Mouse (Mus musculus) kidney, adult 9 months (tissue): ENCODE data around the gene Tbc1d22a.
A peak's percentile ranks its signal among the peaks of the same experiment; 100 is the strongest.

Experiments
- DNase-seq: peaks from one replicate; pipeline ENCODE4 v3.0.0; 2022

The Tbc1d22a gene

DNA sequence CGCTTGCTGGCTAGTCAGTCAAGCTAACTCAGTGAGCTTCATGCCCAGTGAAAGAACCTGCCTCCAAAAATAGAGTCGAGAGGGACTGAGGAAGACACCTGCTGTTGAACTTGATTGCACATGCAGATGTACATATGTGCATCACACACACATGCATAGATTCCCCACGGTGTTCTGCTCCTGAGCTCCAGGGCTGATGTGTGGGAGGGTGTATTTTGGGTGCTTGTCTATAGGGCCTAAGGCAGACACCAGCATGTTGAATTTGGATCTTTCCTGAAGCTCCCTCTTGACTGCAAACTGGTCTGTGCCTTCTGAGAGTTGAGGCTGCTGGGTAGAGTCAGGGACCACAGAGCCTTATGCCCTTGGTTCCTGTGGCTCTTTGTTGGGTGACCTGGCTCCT lies 23.8 kb downstream of the Tbc1d22a start:
- DNase-seq, result no peak

DNA sequence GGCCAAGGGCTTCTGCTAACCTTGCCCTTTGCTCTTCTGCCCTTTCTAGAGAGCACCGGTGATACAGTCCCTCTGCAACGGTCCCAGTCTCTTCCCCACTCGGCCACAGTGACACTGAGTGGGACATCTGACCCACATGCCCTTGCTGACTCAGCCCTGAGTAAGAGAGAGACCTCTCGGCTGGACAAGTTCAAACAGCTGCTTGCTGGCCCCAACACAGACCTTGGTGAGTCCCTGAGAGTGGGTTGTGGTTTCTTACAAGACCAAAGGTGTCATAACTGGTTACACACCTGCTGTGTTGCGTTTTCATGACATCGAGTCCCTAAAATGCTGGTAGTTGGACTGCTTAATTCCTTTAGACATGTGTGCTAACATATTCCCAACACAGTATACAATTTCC lies 24.8 kb downstream of the Tbc1d22a start:
- DNase-seq, result no peak

DNA sequence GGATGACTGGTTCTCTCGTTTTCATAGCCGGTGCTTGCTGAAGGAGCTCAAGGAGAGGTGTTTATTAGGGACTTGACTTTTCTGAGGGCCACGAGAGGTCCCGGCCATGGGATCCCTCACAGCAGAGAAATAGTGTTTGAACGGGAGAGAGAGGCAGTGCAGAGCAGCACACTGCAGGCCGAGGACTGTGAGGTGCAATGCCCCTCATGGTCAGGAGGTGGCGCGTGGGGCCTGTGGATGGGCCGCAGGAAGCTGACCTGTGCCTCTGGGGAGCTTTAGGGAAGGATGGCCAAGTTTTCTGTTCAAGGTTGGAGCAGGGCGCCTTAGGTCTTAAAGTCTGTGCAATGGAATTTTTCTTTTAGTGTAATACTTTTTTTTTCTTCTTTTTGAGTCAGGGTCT lies 25.5 kb downstream of the Tbc1d22a start:
- peak; percentile 67 for DNase-seq

DNA sequence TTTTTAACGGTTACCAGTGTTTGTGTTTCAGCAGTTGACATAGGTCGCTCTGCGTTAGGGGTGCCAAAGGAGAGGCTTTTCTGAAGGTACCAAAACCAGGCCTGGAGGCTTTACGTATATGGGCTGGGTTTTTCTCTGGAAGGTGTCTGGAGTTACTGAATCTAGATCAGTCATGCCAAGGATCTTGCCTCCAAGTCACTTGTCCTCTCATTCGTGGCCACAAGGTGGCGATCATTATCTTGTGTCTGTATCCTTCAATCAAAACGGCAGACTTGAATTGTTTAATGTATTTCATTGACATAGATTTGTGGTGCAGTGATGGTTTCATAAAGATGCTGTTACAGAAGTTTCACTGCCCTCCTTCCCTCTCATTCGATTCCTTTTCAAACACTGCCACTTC lies 29.4 kb downstream of the Tbc1d22a start:
- peak; percentile 75 for DNase-seq

DNA sequence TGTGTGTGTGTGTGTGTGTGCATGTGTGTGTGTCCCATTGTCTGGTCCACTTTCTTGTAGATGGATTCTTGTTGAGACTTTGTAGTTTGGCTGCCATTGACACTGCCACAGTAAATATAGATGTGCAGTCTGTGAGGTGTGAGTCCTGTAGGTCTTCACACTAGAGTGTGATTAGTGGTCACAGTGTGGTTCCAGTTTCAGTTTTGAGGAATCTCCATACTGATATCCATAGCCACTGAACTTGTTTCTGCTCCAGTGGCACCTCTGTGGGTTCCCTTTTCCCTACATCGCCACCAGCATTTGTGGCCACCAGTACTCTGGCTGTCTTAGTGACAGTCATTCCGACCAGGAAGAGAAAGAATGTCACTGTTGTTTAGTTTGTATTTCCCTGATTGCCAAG lies 30.1 kb downstream of the Tbc1d22a start:
- DNase-seq, result no peak

DNA sequence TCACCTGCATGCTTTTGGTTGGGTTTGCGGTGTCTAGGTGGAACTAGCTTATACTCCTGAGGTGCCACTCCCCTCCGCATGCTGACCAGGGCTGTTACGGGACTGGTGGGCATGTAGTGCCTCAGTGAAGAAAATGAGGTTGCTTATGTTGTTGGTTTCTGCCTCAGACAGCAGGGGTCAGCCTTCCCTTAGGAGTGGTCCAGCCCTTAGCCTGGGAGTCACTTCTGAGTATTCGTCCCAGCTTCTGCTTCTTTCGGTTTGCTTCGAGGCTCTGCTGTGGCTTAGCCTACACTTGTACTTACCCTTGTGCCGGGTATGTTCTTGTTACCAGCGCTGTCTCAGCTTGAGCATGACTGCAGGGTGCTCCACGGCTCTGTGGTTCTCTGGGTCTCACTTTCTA lies 36.0 kb downstream of the Tbc1d22a start:
- peak; percentile 35 for DNase-seq

DNA sequence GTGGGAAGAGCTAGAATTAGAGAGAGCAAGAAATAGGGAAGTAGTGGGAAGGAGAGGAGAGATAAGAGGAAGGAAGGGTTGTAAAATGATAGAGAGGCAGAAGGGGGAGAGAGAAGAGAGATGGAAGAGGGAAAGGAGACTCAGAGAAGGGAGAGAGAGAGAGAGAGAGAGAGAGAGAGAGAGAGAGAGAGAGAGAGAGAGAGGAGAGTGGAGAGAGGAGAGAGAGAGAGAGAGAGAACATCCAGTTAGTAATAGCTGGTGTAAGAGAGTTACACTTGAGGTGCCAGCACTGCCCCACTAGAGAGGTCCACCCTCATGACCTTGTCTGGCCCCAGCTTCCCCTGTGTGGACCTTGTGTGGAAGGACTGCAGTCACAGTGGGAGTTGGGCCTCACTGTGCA lies 37.9 kb downstream of the Tbc1d22a start:
- DNase-seq, result no peak

DNA sequence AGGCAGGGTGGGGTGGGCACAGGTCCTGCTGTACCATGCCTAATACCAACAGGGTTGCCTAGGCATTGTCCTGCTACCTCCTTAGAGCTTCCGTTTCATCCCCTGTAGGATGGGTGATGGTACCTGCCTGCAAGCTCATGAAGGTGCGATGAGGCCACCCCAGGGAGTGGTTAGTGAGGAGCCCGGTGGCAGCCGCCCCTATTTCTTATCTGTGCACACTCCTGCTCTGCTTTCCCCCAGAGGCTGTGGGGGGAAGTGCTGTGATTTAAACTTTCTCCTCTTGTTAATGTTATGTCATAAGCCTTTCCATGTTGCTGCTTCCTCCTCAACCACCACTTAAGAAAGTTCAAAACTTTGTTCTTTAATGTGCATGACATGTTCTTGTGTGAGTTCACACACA lies 38.4 kb downstream of the Tbc1d22a start:
- no peak for DNase-seq

DNA sequence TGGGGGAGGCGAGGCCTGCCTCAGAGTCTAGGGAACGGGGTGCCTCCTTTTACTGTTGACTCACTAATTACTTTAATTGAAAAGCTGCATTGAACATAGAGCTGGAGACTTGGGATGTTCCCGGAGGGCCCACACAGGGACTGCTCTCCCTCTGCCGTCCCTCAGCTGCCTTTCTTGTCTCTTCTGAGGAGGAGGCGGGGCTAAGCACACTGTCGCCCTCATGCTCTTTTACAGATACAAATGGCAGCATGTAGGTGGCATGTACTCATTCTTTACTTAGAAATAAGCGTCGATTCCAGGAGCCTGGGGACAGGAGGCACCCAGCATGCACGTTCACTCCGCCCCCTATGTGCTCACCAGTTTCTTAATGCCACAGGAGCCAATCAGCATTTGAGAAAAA lies 39.2 kb downstream of the Tbc1d22a start:
- no peak for DNase-seq

DNA sequence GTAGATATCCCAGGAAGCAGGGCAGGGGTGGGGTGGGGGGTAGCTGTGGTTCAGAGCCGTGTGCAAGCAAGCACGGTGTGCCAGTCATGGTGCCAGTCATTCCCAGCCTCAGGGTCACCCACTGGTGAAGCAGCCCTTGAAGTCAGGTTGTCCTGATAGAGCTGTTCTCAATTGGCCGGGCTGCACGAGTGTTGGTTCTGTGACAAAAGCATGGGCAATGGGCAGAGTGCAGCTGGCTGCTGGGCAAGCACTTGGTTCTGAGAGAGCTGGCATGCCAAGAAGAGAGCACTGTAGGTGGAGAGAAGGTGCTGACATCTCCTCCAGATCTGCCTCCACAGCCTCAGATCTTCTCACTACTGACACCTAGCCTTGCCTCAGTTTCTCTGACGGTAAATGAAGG lies 41.9 kb downstream of the Tbc1d22a start:
- DNase-seq, result no peak

DNA sequence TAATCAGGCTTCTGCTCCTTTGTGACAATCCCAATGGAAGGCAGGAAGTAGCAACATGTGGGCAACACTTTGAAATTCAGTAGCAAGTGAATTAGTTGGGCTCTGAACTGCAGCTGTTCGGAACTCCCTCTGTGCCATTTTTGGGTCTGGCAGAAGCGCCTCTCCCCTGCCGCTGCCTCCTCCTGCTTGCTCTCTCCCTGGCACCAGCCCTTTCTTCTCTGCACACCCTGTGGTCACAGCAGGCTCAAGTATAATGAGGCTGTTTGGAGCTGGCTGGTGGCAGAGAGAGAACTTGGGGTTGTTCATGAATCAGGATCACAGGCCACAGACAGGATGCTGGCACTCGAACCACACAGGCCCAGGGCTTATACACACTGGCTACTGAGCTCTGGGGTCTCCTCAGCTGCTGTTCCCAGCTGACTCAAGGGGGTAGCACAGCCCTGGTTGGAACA lies 42.5 kb downstream of the Tbc1d22a start:
- DNase-seq, result no peak

DNA sequence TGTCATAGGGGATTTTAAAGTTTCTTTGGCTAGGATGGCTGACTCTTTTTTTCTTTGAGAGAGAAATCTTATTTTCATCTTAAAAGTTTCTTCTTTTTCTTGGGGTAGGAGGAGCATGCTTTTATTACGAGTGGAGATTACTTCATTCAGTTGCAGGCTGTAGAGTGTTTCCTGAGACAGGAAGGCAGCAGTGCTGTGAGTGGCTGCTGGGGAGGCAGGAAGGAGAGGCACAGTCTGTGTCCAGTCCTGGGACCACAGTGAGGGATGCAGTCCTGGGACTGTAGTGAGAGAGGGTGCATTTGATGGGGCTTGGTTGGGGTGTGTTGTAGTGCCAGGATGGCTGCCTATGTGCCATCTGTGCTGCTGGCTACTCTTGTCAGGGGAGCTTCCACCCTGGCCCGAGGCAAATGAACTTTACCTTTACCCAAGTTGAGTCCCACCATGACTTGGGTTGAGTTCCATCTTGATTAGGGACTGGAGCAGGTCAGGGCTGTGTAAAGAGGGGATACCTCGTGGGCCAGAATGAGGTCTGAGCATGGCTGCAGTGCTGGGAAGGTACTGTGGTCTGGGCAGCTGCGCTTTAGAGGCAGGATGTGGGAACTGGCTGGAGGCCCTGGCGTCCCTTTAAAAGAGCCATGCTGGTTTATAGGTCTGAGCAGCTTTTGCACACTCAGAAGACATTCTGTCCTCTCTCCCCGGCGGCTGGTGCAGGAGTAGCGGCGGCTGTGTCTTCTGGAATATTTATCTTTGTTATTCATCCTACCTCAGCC lies 43.8 kb downstream of the Tbc1d22a start:
- DNase-seq, result no peak

DNA sequence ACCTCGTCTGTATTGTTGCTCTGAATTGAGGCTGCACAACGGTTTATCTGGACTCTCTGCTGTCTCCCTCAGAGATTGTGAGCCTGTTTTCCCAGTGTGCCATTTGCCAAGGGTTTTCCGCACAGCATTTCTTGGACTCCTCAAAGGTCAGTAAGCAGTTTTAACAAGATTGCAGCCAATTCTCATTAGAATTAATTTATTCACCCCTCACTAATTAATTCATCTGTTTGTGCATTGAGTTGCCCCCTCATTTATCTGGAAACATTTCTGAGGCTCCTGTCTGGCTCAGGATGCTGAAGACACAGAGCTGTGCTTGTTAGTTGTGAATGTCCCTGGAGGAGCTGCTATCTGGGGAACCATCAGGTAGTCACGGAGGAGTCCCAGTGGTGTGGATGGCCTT lies 45.0 kb downstream of the Tbc1d22a start:
- no peak for DNase-seq

DNA sequence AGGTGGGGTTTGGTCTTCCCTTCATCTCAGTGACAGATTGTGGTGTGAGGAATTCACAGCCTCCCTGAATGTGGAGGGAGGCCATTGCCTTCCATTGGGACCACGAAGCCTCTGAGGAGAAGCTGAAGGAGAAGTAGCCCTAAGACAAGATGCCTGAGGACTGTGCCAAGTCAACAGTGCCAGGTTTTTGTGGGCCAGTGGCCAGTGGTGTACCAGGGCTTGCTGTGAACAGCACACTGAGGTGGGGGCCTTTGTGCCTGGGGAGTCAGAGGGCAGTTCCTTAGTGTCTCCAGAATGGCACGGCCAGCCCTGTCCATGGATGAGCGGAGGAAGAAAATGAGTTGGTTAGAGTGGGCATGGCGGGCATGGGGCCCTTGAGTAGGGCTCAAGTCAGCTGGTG lies 45.9 kb downstream of the Tbc1d22a start:
- no peak for DNase-seq

DNA sequence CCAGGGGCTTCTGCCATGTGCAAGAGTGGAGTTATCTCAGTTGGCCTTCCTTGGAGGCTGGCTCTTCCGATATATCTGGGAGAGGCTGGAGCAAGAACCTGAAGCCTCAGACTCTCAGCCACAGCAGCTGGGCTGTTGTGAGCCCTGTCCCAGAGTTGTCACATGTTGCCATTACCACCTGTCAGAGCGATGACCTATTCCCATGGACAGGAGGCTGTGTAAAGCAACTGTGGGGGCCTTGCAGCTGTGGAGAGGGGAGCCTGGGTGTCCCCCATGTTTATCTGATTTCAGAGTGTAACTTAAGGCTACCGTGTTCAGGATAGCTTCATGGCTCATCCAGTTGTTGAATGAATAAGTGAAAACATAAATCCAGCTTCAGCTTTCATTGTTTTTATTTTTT lies 50.1 kb downstream of the Tbc1d22a start:
- DNase-seq, result no peak

DNA sequence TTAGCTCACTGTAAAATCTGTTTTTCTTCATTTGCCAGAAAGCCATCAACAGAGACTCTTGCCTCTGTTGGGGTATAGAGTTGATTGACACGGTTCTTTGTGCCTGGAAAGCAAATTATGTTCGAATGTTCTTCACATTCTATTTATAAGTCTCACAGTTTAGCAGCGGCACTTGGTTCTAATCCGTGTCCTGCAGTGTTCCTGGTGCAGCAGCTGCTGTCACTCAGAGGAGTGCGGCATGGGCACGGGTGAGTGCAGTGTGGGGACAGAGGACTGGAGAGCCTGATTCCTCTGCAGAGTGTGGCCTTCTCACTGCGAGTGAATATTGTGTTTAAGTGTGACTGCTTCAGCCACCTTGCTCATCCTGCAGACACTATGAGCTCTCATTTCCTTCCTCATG lies 50.5 kb downstream of the Tbc1d22a start:
- DNase-seq, result no peak

DNA sequence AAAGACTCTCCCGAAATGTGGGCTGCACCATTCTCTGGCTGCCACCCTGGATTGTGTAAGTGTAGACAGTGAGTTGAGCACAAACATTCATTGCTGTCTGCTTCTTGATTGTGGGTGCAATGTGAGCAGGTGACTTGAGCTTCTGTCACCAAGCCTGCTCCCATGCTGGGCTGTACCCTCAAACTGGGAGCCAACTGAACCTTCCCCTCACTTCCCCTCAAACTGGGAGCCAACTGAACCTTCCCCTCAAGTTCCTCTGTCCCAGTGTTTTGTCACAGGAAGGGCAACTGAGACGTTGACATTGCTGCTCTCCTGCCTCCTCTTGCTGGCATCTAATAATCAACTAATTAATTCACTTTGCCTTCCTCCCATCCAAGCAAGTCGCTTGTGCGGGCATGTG lies 52.7 kb downstream of the Tbc1d22a start:
- no peak for DNase-seq

DNA sequence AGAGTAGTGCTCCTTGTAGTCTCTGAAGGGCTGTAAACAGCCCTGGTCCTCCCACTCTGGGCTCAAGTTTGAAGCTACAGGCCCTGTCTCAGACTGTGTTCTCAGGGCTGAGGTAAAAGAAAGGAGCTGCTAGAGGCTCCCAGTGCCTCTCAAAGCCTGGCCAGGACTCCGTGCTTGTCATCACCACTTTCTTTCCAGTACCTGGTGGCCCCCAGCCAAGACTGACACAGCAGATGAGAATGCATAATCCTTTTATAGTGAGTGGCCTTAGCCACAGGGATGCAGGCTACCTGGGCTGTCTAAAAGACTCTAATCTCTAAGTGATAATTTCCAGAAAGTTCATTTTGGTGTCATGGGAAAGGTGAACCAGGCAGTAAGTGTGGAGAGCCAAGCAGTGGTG lies 54.3 kb downstream of the Tbc1d22a start:
- DNase-seq, result no peak

DNA sequence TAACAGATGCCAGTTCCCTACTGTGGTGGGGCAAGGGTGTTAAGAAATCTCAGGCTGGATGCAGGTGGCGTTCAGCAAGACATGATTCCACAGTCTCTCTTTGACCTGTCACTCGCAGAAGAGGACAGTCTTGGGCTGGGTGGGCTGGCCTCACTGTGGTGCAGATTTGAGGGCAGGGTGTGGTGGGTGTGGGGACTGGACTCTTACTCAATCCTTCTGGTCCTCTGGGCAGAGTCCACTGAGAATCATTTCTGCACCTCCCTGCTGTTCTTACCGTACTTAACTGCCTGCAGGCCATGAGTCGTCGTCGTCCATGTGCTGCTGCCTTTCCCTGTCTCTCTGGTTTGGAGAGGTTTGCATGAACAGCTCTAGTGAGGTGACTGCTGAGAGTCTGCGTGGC lies 61.5 kb downstream of the Tbc1d22a start:
- DNase-seq, result no peak

DNA sequence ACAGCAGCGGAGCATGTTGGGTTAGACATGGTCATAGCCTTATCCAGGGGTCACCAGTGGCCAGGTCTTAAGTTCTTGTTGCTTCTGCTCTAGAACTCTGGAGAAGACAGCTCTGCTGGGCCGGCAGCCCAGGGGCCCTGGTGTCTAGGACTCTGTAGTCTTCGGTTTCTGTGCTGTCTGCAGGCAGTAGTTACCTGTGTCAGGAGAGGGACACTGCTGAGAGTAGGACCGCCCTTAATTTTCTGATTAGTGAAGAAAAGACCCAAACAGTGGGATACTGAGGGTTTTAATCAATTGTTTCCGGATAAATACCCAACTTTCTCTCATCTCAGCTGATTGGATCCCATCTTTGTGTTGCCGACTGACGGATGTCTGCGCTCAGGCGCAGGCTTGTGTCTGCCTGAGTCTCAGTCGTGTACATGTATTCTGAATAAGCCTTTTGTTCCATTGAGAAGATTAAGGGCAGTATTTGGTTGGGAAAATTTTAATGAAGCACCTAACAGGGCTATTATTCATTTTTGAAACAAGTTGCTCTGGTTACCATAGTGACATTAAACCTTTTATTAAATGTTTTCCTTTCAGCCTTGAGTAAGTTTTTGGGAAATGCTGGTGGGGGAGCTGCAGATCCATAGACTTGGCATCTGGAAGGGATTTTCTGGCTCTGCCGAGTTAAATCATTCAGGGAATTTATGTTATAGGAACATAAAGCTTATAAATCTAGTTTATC lies 62.4 kb downstream of the Tbc1d22a start:
- no peak for DNase-seq

DNA sequence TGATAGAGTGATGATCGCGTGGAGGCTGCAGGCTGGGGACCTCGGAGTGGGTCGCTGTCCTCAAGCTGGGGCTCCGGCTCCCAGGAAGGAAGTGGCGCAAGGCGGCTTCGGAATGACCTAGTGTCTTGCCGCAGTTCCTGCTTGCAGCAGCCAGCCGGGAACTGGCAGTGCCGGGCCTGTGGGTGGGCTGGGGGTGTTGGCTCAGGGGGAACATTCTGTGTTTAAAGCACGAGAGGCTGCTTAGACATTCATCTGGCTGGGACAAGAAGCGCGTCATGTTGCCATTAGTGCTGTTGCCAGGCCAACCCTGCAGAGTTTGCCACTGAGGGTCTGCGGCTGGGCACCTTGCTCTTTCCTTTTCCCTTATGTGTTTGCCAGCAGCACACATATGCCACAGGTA lies 63.2 kb downstream of the Tbc1d22a start:
- DNase-seq, result no peak

DNA sequence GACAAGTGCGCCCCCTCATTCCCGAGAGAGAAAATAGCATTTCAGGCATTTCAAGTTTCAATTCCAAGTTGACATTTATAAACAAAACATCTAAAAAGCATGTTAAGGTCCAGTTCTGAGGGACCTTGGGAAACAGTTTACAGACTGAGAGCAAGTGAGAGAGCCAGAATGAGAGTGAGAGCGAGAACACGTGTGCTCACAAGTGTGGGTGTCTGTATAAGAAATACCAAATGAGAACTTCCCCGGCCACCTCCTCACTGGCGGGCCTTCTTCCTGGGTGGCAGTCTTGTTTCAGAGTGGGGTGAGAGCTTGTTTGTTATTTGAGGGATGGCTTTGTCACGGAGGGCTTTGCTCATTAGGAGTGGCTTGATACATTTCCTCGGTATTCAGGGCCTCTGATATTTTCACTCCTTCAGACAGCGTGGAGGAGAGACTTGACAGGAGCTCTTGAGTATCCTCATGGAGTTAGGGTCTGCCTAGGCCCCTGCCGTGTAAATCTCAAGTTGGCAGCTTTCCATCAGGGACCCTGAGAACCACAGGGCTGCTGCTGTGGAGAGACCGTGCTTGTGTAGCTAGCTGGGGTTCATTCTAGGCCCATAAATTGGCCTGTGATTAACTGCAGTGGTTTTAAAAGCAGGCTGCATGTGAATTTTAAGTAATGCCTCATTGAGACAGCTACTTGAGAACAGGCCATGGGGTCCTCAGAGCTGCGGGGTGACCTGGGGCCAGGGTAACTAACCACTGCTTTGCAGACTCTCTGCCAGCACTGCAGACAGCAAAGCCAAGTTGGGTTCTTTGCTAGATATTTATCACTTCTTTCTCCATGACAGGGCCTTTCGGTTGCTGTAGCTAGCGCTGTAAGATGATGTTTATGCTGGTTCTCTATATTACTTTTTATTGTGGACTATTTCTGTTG lies 65.1 kb downstream of the Tbc1d22a start:
- no peak for DNase-seq

DNA sequence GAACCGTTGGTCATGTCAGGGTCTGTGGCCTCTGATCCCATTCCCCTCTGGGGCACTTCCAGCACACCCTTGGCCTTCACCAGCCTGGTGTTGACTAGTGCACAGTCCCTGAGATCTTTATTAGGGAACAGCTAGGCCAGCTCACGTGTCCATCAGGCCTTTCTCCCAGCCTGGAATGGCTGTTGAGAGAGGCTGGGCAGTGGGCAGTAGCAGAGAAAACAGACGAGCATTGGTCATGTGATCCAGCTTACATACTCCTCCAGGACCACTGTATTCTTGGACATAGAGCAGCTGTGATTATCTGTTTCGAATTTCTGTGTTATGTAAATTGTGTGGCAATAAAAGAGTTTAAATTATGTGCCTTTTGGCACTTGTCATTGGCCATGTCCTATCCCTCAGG lies 65.9 kb downstream of the Tbc1d22a start:
- no peak for DNase-seq

DNA sequence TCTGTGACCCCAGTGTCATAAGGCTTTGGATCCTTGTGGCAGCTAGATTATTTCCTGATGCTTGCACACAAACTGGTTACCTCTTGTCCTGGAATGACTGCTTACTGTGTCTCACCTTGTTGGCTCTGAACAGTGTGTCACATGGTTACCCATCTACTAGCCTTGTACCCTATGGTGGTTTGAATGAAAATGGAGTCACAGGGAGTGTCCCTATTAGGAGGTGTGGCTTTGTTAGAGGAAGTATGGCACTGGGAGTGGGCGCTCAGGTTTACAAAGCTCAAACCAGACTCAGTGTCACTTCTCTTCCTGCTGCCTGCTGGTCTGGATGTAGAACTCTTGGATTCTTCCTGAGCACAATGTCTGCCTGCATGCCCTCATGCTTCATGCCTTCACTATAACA lies 69.0 kb downstream of the Tbc1d22a start:
- DNase-seq, result no peak
